Mouse (Mus musculus) CD4-positive helper T cell, adult 2 months (primary cell): ENCODE results near the gene Ttc30a1.

Experiments used
- DNase-seq: peaks from one replicate; pipeline ENCODE4 v3.0.0-alpha.2; 2012; ENCODE audit warnings: low read depth, missing footprints, low spot score

Gene Ttc30a1

DNA sequence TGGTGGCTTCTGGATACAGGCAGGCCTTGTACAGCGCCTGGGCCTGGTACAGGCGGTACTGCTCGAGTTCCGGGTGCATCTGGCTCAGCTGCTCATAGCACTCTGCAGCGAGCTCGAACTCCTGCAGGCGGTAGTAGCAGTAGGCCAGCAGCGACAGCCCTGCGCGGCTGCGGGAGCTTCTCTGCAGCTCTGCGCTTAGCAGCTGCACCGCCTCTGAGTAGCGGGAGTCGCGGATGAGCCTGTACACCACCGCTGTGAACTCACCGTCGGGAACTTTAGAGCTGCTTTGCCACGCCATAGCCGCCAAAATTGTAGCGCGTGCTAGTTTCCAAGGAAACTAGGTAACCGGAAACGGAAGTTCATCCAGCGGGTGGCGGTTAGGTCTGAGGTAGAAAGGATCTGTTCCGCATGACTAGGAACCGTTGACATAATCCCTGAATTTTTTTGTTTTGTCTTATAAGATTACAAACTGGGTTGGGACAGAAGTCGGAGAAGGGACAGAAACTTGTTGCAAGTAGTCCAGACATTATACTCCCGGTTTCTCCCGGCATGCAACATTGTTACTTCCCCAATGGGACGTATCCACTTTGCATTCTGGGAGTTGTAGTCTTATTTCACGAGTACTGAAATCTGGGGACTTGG, at the start of gene Ttc30a1:
Ttc30a1 (minus strand) TSS at position 528 of the 642 bp plus-strand sequence.
- DNase-seq, result peak; percentile 86

DNA sequence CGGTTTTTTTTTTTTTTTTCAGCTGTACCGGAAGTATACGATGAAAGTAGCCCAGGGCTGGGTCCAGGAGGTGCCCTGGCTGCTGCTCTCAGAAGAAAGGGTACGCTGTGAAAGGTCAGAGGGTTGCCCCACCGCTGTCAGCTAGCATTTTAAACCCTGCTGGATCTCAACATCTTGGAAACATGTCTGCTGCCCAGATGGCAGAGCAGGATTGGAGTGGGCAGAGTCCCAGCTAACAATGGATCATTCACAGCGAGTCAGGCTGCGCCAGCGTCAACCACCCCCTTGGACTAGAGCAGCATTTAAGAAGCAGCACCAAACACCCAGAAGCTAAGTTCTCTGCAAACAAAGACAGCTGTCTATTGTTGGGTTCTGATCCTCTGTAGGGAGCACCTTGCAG, 48.3 kb upstream of the Ttc30a1 start:
- no peak for DNase-seq

DNA sequence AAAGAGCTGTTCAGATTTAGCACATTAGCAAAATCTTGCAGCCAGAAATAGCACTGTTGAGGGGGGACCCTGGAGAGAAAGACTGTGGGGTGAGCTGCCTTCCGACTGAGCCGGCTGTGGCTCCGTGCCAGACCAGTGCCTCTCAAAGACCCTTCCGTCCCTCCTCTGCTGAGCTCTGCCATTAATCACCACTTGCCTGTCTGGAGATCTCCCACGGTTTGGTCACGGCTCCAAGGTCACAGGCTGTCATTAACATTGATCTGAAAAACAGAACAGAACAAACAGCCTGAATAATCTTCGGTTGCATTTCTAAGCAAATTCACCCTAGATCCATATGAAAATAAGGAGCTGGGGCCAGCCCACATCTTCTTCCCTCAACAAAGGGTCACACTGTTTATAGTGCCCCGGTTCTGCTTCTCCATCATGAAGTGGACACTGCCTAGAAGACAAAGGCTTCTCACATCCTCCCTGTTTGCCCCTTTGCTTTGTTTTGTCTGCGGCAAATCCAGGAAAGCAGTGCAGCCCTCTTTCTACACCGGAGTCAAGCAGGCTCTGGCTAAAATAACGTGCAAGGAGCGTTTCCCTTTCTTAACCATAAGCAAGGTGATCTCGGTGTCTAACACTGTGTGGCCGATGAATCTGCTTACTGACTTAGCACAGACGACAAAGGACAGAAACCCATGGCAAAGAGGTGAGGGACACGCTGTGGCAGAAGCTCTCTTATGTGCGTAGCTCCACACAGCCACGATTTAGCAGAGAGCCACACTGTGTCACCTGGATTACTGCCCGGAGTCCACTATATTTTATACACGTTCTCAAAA, 47.5 kb upstream of the Ttc30a1 start:
- DNase-seq, result no peak

- no peak for DNase-seq
Measured at GRCm38 (mm10) chr2:76016890-76017289, 35.1 kb upstream of the Ttc30a1 start.

DNA sequence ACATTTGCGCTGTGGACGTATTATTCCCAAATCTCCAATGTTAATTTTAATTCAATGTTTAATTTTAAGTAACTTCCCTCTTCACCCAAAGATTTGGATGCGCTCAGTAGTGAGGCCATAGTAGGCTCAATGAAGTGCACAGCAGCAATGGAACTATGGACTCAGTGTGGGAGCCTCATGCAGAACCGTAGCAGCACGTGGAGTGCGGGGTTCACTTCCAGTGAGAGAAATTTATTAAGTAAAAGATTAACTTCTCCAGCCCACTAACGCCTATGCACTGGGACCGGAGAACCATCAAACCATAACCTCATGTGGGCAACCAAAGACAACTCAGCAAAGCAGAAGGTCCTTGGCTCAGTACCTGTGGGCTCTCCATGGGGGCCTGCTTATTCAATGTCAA, 34.4 kb upstream of the Ttc30a1 start:
- DNase-seq, result no peak

- DNase-seq, result peak; percentile 56
Measured at GRCm38 (mm10) chr2:76015460-76015859, 33.7 kb upstream of the Ttc30a1 start.

- no peak for DNase-seq
Measured at GRCm38 (mm10) chr2:76014659-76015058, 32.9 kb upstream of the Ttc30a1 start.

DNA sequence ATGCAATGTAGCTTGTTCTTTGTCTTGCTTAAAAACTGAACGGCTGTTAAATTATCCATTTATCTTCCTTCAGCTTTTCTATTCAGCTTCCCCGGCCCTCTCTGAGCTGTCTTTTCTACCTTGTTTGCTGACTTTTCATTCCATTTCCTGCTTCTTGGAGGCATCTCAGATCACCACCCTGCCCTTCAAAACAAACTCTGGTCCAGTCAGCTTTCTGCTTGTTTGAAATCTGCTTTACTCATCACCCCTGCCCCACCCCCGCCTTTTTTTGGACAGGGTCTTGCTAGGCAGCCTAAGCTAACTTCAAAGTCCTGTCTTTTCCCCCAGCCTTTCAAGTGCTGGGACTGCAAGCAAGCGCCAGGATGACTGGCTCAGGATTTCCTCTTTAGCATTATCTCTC, 24.4 kb upstream of the Ttc30a1 start:
- no peak for DNase-seq

DNA sequence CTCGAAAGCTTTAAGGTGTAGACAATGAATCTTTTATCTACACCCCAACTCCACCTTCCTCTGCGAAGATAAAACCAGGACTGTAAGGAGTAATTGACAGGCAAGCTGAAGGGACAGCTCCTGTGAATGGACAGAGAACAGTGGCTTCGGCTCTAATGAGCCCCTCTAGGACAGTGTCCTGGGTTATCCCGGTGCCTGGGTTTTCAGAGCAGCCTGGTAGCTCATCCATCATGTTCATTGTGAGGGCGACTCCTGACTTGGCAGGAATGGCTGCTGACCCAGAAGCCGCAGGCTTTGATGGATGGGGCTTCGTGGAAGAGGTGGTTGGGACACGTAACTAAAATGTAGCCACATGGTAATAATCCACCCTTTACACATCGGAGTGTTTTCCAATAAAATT, 21.1 kb upstream of the Ttc30a1 start:
- no peak for DNase-seq

DNA sequence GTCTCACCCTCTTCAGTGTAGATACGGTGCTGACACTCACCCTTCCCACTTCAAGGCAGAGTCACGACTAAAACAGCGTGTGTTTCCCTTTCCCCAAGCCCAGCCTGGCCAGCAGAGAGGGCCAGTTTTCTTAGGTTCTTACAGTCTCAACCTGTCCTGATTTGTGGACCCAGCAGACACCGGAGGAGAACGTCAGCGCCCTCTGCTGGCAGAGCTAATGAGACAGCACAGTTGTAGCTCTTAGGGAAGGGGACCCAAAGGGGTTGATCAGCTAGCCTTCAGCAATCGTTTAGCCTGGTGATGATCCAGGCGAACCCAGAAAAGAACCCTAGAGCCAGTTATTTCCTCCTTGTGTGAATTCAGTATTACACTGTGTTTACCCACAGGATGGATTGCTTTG, 19.6 kb upstream of the Ttc30a1 start:
- DNase-seq, result peak; percentile 60

GRCm38 (mm10) chr2:75999636-76000035, 17.9 kb upstream of the Ttc30a1 start:
- DNase-seq, result no peak

DNA sequence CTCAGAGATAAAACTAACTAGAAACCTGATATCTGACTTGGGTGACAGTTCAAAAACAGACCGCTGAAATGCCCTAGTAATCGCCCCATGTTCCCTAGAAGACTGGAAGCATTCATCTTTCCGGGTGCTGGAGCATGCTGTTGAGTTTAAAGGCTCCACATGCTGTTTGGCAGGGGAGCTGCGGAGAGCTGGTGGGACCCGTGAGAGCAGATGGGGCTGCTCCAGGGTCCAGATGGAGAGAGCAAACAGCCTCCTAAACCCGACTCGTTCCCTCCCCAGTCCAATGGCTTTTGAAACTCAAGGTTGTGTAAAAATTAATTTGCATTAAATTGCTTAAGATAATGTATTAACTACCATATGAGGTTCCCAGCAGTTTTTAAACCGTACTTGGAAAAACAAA, 16.9 kb upstream of the Ttc30a1 start:
- DNase-seq, result no peak

- no peak for DNase-seq
Measured at GRCm38 (mm10) chr2:75997726-75998125, 16.0 kb upstream of the Ttc30a1 start.

DNA sequence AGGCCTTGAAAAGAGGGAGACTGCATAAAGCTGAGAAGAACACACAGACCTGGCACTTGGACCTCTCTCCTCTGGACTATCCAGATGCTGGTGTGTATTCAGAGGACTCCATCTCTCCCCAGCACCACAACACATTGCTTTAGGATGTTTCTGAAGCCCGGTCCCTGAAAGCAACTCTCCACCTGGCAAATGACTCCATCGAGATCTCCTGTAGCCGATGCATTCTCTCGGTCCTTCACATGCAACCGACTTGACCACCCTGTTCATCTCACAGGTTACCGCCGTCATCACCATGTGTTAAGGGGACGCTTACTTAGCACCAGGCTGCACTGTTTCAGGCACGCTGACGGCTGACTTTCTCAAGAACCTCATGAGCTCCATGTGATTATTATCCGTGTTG, 13.1 kb upstream of the Ttc30a1 start:
- no peak for DNase-seq

- no peak for DNase-seq
Measured at GRCm38 (mm10) chr2:75991581-75992205, 9.9 kb upstream of the Ttc30a1 start.

DNA sequence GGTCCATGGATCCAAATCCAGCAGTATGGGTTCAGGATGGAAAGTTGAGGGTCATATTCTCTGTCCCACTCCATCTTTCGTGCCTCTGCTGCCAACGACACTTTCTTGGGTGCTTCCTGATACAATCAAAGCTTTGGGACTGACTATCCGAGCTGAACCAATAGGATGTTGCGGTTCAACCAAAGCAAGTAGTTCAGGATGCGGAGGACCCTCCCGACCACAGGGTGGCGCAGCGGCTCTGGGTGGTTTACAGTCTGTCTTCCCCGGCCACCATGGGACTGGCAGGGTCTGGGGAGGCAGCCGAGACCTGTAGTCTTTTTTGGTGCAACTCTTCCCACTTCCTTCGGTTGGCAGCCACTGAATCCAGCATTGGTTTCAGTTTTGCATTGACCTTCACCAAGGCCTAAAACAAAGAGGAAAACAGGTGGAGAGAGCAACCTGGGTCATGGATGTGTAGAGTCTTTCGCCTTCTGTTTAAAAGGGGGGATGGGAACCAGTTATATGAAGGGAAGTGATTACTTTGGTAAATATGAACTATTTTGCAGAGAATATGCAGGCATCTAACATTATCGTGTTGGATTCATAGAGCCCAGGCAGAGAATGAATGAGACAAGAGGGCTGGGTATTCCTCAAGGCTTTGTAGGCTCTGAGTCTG, 9.2 kb upstream of the Ttc30a1 start:
- DNase-seq, result peak; percentile 75

GRCm38 (mm10) chr2:75989694-75990093, 7.9 kb upstream of the Ttc30a1 start:
- DNase-seq, result no peak

DNA sequence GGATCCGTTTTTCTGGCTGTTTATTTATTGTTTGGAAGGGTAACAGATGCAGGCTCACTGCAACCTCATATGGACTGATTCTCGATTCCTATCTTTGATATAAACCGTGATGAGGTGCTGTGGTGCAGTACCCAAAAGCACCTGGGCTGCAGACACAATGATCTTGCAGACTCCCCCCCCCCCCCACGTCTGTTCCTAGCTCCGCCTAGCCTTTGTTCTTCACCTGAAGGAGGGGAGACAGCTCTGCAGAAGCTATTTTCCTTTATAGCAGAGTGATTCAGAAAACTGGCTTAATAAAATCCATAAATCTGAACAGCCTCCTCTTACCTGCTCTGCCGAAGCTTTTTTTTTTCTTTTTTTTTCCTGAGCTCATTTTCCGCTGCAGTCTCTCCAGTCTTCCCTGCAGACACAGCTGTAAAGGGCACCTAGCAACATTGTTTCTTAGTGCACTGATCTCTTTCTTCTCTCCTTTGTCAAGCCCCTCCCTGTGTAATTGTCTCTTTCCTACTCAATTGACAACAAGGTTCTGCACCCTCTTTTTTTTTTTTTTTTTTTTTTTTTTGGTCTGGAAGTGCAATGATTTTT, 7.1 kb upstream of the Ttc30a1 start:
- DNase-seq, result no peak

DNA sequence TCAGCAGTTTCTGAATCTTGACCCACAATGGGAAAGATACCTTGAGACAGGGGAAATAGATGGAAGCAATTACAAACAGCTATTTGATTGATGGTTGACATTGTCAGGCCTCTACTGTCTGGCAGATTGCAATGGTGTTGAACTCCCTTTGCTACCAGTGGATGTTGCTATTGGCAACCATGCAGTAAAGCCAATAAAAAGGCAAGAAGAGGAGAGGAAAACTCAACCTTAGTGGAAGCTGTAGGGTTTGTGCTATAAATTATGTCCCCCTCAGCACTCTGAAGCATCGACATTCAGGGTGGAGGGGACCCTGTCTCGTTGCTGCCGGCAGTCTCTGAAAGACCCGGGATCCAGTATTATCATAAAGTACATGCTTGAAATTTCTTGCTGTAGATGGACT, 6.6 kb upstream of the Ttc30a1 start:
- DNase-seq, result no peak

DNA sequence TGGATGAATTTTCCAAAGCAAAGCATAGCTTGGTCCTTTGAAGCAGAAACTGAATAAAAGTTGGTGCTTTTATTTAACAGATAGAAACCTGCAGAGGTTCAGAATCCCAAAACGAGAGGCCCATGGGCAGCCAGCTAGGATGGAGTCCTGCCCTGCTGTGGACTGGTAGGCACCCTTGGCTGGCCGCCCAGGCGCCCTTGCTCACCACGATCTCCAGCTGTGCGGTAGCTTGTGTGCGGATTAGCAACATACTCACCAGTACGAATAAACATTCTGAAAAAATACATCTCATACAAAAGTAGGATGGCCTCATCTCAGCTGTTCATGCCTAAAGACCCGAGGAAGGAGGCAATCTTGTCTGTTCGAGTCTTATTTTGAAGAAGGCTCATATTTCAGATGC, 6.0 kb upstream of the Ttc30a1 start:
- DNase-seq, result no peak

- peak; percentile 73 for DNase-seq
Measured at GRCm38 (mm10) chr2:75985124-75985523, 3.4 kb upstream of the Ttc30a1 start.

GRCm38 (mm10) chr2:75983847-75984246, 2.1 kb upstream of the Ttc30a1 start:
- no peak for DNase-seq
